Mouse (Mus musculus) cerebral cortex, adult 2 months (tissue): ENCODE results near the gene Fam168a.

Source experiments
- WGBS: fragments of 180-500 bp; shearing (Covaris S2); methylation state at CpG from one replicate; pipeline ENCODE4 v1.1.7; 2018; 5-methylcytosine and 5-hydroxymethylcytosine counted together

The Fam168a gene

DNA sequence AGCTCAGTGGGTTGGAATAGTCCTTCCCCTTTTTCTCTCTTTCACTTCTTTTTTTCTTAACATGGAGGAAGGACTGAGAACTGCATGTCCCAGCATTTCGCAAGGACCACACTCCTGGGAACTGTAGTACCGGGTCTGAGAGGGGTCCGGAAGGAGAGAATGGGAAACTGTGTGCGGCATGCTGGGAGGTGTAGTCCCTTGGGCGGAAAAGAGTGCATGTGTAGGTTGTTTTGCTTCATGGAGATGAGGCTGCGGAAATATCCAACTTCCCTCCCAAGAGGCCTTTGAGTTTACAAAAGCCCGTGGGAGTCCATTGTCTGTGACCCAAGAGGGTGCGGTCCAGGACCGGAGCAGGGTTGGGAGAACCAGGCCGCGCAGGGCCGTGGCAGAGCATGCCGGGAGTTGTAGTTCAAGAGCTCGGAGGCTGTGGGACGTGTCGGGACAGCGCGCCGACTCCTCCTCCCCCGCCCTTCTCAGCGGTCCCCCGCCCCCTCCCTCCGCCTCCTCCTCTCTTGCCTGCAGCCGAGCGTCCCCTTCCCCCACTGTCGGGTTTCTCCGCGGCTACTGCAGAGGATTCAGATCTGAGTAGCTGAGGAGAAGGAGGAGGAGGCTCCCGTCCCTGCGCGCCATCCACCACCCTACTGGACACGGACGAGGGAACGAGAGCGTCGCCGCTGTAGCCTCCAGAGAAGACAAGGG lies at the start of gene Fam168a:
Gene Fam168a (plus strand): TSS at position 493 of the 699 bp plus-strand sequence.
- WGBS, result under 1% methylated on average over 37 of the region's 37 CpGs

DNA sequence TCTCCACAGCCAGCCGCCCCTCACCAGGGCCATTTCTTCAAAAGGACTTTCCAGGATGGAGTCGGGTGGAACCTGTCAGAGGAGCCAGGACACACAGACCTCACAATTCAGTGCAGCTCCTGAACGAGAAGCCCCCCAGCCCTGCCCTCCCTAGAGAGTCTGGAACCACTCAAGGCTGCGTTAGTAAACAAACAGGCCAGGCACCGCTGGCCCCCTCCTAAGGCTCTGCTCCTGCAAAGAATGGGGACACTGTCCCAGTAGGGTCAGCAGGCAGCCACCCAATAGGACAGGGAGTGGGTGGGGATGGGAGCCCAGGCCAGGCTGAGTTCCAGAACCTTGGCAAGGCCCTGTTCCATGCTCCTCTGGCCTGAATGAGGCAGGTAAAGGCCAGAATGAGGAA lies 49.7 kb upstream of the Fam168a start:
- WGBS, result 51% methylated on average over 5 of the region's 5 CpGs

DNA sequence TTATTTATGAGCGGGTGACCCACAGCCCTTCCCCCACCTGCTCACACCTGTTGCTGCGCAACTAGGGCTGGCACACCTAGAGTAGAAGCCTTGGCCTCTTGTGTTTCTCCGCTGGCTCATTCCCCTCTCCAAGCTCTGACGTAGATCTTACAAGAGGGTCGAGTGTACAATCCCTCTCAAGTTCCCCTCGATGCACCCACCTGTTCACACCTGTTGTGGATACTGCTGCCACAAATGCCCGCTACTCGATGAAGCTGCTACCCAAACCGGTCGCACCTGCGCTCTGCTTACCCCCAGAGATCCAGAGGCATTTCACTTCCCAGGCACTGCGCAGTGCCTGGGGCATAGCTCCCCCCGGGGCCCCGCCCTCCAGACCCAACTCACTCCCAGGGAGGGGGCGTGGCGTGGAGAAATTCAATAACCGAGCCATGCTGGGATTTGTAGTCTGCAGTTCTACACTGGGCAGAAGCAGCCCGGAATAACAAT lies 48.3 kb upstream of the Fam168a start:
- WGBS, result 38% methylated on average over 18 of the region's 18 CpGs

DNA sequence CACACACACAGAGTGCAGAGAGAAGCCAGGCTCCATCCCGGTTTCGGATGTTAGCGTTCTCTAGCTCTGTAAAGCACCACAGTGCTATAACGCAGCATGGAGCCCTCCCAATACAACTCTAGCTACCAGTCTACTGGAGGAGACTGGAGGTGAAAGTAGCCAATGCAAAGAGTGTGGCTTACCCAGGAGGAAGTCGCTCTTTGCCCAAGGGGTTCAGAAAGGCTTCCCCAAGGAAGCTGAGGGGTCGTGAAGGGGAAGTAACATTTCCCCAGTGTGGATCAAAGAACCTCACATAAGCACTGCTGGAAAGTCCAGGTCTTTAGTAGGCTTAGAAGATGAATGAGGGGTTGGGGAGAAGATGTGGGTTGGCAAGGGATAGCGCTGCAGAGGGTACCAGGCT lies 45.2 kb upstream of the Fam168a start:
- WGBS, result 90% methylated on average over 7 of the region's 7 CpGs

DNA sequence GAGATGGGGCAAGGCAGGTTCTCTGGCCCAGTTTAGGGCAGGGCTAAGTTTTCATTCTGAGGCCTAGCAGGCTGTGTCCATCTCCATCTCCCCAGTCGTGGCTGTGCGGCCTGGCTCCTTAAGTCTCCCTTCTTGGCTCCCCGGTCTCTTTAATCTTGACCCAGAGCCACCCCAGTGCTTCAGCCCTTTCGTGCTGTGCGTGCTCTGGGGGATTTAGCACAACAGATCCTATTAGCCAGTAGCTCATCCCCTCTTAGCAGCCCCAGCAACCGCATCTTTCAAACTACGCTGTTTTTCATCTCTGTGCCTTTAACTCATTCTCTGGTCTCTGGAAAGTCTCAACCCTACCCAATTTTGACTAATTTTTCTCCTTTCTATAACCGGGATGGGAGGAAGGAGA lies 44.2 kb upstream of the Fam168a start, which contains the start of gene Plekhb1:
Gene Plekhb1 (minus strand): TSS at position 184 of the 400 bp plus-strand sequence.
- 87% methylated on average over 8 of the region's 8 CpGs for WGBS

DNA sequence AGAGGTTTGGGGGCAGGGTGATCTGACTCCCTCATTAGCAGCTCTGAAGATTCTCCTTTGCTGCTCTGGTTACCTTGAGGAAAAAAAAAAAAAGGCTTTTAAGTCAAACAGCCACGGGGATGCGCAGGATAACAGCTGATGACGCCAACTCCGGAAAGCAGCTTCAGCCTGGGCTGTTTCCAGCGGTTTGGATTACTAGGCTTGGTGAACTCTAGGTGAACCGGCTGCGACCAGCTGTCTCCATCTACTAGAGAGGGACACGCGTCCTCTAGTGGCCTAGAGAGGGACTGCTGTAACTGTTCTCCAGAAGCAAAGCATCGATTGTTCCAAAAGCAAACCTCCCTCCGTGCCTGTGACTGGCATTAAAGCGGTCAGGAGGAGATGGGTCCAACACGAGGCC lies 43.2 kb upstream of the Fam168a start:
- under 1% methylated on average over 13 of the region's 13 CpGs for WGBS

DNA sequence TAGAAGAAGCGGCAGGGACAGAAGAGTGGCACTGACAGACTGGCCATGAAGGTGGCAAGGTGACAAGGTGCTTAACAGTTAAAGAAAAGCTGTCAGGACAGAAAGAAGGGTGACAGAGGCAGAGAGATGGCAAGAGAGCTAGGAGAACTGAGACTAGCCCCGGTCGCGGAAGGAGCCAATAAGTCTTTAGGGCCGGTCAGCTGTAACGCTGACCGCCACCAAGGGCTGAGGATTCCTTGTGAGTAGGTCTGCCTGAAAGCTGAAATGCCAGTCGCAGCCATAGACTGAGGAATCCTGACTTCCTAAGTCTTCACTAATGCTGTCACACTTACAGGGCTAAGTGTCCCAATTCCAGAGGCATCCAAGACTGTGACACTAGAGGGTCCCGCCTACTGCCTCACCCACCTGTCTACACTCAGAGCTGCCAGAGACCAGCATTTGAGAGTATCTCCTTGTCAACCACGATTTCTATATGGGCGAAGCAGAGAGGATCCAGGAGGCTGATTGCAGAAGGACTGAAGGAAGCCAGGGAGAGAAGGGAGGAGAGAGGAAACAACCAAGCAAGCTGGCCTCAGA lies 42.6 kb upstream of the Fam168a start:
- 59% methylated on average over 11 of the region's 11 CpGs for WGBS

DNA sequence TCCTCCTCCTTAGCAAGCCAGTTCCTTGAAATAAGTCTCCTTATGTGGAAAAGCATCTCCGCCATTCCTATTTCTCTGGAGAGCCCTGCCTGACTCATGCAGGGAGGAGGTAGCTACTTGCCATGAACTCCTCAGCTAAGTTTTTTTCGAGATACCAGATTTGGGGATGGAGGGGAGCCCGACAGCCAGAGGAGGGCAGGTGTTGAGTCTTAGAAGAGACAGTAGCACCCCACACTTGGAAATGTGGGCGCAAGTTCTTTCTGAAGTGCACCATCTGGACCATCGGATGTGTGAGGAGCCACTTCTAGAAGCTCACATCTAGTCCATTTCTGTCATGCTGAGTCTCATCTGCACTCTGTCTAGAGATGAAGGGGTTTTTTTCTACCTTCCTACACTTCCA lies 35.8 kb upstream of the Fam168a start:
- WGBS, result 59% methylated on average over 5 of the region's 5 CpGs

DNA sequence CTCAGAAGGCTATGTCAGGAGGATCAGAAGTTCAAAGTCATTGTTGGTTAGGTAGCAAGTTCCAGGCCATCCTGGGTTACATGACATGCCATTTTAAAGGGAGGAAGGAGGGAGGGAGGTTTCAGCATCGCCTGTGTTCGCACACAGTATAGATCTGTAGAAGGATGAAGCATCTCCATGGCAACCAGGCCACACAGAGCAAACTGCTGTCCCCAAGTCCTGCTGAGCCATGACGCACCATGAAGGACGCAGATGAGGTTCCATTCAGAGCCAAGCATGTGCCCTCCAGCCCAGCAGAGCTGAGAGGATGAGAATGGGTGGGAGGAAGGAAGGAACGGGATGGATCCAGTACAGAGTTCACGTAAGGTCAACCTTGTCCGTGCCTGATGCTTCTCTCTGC lies 33.0 kb upstream of the Fam168a start:
- WGBS, result 57% methylated on average over 7 of the region's 7 CpGs

DNA sequence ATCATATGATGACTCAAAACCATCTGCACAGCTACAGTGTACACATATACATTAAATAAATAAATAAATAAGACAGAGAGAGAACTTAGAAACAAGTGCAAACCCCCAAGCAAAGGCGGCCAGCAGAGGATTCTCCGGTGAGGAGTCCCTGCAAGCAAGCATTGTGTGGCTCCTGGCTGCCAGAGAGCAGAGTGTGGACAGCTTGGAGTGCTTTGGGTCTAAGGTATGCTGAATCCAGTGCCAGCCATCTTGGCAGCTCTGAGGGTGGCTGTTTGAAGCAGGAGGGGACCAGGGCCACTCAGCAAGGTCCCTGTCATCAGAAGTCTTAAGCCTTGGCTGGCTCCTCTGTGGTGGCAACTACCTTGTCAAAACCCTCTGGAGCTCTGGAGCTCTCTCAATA lies 31.5 kb upstream of the Fam168a start:
- WGBS, result 84% methylated on average over 2 of the region's 2 CpGs

DNA sequence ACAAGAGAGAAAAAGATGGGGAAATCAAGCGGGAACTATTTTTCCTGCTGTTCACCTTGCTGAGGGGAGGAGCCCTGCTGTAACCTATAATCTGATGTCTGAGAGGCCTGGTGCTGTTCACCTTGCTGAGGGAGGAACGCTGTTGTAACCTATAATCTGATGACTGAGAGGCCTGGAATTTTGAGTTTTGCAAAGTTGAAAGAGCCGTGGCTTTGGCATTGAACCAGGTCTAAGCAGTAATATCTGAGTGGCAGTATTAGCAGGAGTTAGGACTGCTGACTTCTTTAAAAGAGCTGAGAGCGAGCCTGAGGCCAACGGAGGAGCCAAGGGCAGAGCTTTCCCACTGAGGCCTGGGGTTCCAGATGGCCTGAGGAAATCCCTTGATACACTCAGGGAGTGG lies 28.4 kb upstream of the Fam168a start:
- WGBS, result 86% methylated on average over 5 of the region's 5 CpGs

DNA sequence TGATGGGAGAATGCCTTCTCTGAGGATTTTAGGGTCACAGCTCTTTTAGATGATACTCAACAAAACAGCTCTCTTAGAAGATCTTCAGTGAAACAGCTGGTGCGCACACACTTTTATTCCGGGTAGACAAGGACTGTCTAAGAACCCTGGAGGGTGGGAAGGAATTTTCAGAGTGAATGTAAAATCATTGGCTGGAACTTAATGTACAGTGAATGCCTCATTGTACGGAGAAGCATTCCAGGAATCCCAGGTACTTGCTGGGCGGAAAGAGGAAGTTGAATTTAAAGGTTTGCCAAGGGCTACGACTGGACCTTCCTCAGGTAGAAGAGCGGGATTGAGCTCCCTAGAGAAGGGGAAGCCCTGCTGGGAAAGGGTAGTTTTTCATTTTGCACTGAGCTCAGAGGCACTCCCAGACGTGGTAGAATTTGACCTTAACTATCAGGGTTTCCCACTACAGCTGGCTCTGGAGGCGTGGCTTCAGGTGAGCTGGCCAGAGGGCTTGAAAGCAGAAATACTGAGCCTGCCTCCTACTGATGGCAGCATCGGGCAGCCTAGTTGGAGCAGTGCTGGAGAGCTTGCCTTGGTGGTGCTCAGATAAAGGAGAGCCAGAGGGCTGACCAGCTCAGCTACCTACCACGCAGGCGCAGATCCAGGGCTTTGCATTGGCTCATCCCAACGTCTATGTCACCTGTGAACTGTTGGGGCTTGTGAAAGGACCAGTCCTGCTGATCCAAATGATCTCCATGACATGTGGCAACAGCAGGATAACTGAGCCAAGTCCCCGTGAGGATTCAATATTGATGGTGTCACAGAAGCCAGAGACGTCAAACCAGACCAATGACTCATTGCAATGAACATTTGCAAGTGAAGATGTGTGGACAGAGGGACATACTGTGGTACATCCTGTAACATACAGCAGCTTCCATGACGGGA lies 27.2 kb upstream of the Fam168a start:
- 74% methylated on average over 15 of the region's 15 CpGs for WGBS

DNA sequence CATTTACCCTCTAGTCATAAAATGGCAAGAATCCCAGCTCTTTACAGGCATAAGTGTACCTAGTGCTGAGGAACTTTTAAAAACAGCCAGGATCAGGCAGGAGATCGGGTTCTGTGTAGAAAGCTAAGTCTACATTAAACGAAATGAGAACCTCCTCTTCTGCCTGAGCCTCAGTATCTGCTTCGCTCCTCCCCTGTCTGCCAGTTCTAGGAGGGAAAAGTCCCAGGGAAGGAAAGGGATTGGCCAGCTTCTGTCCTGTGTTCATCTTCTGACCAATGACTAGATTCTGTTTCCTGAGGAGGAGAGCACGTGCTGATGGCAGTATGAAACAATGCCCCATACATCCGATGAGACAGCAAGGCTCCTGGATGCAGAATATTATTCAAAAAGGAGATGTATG lies 25.3 kb upstream of the Fam168a start:
- WGBS, result 30% methylated on average over 5 of the region's 5 CpGs

DNA sequence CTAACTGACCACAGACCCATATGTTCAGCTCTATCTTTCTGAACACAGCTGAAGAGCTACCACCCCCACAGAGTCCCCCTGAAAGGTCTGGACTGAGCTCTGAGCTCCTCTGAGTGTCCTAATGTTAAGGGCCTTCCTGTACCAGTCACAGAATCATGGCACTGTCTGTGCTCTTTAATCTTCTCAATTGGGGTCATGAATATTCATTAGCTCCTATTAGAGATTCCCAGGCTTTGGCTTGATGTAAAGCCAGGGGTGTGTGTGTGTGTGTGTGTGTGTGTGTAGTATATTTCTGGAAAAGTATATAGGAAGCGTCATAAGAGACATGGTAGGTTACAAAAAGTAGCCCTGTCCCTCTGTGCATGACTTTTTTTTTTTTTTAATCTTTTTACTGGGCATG lies 23.2 kb upstream of the Fam168a start:
- 56% methylated on average over 1 of the region's 1 CpGs for WGBS

DNA sequence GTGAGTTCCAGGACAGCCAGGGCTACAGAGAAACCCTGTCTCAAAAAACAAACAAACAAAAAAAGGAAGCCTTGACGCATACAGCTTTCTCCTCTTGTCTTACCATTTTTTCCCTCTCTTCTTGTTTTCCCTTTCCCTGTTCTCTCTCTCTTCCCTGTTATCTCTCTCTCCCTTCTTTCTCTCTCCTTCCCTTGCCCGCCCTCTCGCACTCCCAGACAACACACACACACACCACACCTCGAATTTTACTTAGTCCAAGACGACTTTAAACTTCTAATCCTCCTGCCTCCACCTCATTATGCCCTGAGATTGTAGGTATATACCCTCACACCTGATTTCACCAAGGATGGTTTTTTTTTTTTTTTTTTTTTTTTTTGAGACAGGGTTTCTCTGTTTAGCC lies 22.4 kb upstream of the Fam168a start:
- WGBS, result 68% methylated on average over 5 of the region's 5 CpGs

DNA sequence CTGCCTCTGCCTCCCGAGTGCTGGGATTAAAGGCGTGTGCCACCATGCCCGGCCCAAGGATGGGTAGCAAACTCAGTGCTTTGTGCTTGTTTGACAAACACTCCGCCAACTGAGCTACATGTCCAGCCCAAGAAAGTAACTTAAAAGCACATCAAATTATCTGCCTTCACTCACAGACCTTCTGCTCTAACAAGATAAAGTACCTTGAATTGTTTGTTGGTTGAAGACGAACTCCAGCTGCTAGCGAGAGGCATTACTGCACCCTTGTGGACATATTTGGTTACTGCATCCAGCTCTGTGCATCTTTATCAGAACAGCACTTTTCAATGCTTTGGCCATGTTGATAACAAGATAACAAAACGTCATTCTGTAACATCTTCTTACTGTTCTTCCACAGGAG lies 21.9 kb upstream of the Fam168a start:
- WGBS, result 52% methylated on average over 7 of the region's 7 CpGs

DNA sequence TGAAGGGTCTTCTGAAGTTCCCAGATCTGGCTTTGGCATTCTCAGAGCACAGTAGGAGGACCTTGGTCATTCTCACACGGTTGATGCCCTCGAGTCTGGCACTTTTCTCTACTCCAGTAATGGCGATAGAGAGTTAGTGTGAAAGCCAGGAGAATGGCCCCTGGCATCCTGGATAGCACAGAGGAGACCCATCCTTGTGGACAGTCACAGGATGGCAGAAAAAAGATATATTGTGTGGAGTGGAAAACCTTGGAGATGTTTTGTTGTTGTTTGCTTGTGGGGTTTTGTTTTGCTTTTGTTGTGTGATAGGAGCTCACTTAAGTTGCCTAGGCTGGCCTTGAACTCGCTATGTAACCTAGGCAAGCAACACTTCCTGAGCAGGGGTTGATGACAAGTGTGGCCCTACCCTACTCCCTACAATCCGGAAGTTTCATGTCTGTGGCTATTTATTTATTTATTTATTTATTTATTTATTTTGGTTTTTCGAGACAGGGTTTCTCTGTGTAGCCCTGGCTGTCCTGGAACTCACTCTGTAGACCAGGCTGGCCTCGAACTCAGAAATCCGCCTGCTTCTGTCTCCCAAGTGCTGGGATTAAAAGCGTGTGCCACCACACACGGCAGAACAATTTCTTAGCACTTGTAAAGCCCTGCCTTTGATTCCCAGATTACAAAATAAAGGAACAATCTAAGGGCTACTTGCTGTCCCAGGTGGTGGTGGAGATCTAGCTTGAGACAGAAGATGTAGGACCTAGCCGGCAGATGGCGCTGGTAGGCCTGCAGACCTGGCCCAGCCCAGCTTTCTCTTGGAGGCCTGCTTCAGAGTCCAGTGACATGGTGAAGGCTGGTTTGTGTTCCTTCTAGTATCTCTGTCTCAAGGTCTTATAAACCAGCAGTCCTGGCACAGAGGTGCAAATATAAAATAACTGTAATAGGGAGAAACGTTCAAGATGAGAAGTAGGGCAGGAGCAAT lies 21.1 kb upstream of the Fam168a start:
- whole genome bisulfite sequencing, result 44% methylated on average over 13 of the region's 13 CpGs

DNA sequence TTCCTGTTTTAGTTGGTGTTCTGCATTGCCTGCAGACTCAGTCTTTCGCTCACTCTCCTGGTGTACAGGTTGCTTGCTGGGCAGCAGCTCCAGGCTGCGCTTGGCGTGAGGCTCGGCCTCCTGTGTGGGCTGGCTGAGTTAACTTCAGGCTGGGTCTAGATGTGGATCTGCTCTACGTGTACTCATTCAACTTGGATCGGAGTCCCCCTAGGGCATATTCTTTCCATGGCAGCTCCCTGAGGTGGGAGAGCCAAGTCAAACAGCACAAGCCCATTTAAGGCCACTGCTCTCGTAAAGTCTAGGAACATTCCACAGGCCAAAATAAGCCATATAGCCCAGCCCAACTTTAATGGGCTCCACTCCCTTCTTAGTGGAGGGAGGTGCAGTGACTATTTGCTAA lies 18.0 kb upstream of the Fam168a start:
- 92% methylated on average over 7 of the region's 7 CpGs for WGBS

DNA sequence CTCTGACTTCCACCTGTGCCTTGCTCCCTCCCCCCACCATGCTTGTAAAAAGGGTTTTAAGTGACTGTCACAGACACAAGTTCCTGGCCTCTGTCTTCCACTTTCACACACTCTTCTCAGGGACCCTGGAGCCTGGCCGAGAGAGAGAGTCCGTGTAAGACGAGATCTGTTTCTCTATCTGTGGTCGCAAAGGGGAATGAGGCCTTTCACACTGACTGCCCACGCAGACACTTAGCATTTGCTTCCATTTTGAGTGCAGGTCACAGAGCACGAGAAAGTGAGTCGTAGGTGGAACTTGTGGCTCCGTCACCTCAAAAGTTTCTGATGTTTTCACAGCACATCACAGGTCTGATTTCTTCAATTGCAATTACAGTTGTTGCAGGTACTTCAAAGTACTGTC lies 13.2 kb upstream of the Fam168a start:
- 85% methylated on average over 8 of the region's 8 CpGs for WGBS

DNA sequence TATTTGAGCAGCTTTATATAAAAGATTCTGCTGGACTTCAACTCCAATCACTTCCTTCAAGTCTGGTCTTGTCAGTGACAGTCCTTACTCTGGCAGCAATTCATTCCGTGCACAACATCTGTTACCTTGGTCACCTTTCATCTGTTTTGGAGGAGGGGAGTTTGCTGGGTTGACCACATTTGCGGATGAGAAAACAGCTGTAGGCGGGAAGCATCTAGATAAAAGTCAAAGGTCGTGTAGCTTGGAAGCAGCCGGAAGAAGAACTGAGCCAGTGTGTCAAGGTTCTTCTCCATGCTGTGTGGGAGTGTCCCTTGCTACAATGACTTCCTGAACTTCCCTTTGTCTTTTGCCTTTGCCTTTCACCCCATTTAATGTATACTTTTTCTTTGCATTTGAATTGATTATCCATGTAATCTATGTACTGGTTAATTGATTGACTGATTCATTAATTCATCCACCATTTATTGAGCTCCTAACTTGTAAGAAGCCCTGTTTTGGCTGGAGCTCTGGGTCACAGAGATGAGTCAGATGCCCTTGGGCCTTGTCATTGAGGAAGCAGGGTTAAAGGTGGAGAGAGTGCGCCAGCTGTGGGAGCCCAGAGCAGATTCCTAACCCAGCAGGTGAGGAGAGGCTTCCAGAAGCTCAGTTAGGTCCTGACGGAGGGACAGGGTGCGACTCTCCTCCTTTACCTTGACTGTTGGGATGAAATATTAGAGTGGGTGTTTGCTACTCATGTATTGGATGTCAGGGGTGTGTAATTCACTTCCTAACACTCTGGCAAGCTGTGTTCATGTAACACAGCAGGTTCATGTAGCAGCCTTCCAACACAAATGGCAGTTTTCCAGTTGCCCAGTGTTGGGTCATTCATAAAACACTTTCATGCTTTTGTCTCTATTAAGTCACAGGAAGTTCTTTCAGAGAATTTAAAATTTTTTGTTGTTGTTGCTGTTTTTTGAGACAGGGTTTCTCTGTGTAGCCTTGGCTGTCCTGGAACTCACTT lies 6.4 kb upstream of the Fam168a start:
- WGBS, result 79% methylated on average over 8 of the region's 8 CpGs
